Mouse (Mus musculus) small intestine, adult 2 months (tissue): Measurements from ENCODE around the gene Abhd11.

Experiments used
- CTCF ChIP-seq: fragments of 200-500 bp; IDR thresholded peaks from 2 replicates; pipeline ENCODE4 v1.5.1; 2012; ENCODE audit warnings: low read depth, mild to moderate bottlenecking, control low read depth, inconsistent platforms, low read length, moderate library complexity, mixed read lengths; ENCODE audit not compliant: insufficient replicate concordance, insufficient read length; ENCODE audit errors: extremely low read depth
- POLR2A ChIP-seq: fragments of 200-500 bp; IDR thresholded peaks from 2 replicates; pipeline ENCODE4 v1.6.1; 2012; ENCODE audit warnings: low read depth, mild to moderate bottlenecking, control low read depth, inconsistent platforms, low read length, moderate library complexity

DNA sequence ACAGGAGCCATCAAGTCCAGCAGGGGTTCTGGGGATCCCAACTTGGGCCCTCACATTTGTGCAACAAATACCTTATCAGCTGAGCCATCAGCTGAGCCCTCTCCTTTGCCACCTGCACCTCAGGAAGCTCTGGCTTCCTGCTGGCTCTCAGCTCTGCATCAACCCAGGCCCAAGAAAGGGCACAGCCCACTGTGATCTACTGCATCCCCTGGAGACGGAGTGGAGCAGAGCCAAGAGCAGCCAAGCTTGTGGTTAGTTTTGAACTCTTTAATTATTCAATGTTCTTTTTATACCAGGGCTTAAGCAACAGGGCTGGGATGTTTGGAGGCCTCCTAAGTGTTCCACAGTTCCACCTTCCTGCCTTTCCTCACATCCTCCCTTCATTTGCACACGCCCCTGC lies 48.5 kb upstream of the Abhd11 start:
- TF ChIP-seq POLR2A, result no peak
- TF ChIP-seq CTCF, result no peak
